26 mouse cellular contexts compared by ENCODE assay signal in genomic region chr2:38957671-38958223, GRCm38 (mm10). TPM values are rescaled to one million over a fixed set of nuclear protein-coding genes. Genes with fewer than 3 reads are reported as not detected.
A peak's percentile ranks its signal among the peaks of the same experiment; 100 is the strongest.
DNase-seq lines count a peak whose midpoint lies in the region; ATAC-seq lines count a peak whose summit lies in the region.
"Had no signal": no experiment of that assay in that cellular context is flagged by ENCODE, and none has a peak within 500 bp of the region (broad histone marks: within the 10 kb centered on the region; RNA-seq: fewer than 3 reads in every experiment).

No protein-coding gene starts in this region.

- no peak overlapping the region for H3K27ac ChIP-seq in liver, embryonic 12.5 days
- no peak overlapping the region for H3K27ac ChIP-seq in liver, embryonic 16.5 days (ENCODE audit: low read length)
- H3K27ac ChIP-seq: forebrain, embryonic 10.5 days; forebrain, embryonic 13.5 days; heart, embryonic 15.5 days; hindbrain, embryonic 15.5 days had no signal

- no peak for DNase-seq in liver
- DNase-seq in kidney, adult 11 months, result no peak
- no peak for DNase-seq in urinary bladder, postnatal 25 days (ENCODE audit: low spot score)
- no peak for DNase-seq in left cerebral cortex, postnatal 10 days (ENCODE audit: extremely low spot score in 1 of 2, low spot score in 2 of 2)
- DNase-seq: adrenal gland, adult 8-10 months; adrenal gland, postnatal 25 days; cerebellum, adult 18-20 months; cerebellum, adult 9-10 months; cerebellum, postnatal 14 days; embryo, embryonic 11 days; gastrocnemius, postnatal 10 days; gastrocnemius, postnatal 36 days; heart, adult 11 months; heart, postnatal 14 days; heart, postnatal 4 days had no signal

- WGBS in liver, embryonic 12.5 days (ENCODE audit: insufficient replicate concordance), result 56% methylated on average over 5 of the region's 5 CpGs
- 58% methylated on average over 5 of the region's 5 CpGs for WGBS in liver, embryonic 16.5 days (ENCODE audit: insufficient replicate concordance)

- intact Hi-C loops in left cerebral cortex, postnatal 10 days (cut with DNase I), result no loop called here

- H3K9me3 ChIP-seq in liver, embryonic 12.5 days (replicated peaks), result no peaks in the 10 kb centered on the region
- H3K9me3 ChIP-seq in liver, embryonic 16.5 days (replicated peaks; ENCODE audit: control insufficient read depth, low read length), result no peaks in the 10 kb centered on the region
- H3K9me3 ChIP-seq: forebrain, embryonic 10.5 days; forebrain, embryonic 13.5 days; heart, embryonic 15.5 days; hindbrain, embryonic 15.5 days had no signal

- H3K36me3 ChIP-seq in liver, embryonic 12.5 days, result no peaks in the 10 kb centered on the region
- no peaks in the 10 kb centered on the region for H3K36me3 ChIP-seq in liver, embryonic 16.5 days (ENCODE audit: control insufficient read depth, insufficient read depth)
- H3K36me3 ChIP-seq: forebrain, embryonic 10.5 days; heart, embryonic 15.5 days; hindbrain, embryonic 15.5 days had no signal

- peak; percentile 52; the same call in 1 of the 2 replicates for ATAC-seq in liver, embryonic 12.5 days
- ATAC-seq in granulocyte monocyte progenitor cell, adult 5-6 weeks (replicated peaks; ENCODE audit: poor library complexity, severe bottlenecking), result peak; percentile 45
- peak; percentile 9; the same call in 1 of the 2 replicates for ATAC-seq in liver, embryonic 16.5 days (ENCODE audit: low read depth)
- ATAC-seq: activated CD4-positive, CD25-positive, alpha-beta regulatory T cell, adult 4 months; forebrain, embryonic 13.5 days; forebrain, embryonic 16.5 days had no signal

- H3K9ac ChIP-seq in liver, embryonic 12.5 days, result no peak overlapping the region
- H3K9ac ChIP-seq in liver, embryonic 16.5 days (ENCODE audit: low read depth, low read length), result no peak overlapping the region
- H3K9ac ChIP-seq: forebrain, embryonic 13.5 days; heart, embryonic 15.5 days; hindbrain, embryonic 15.5 days had no signal

- H3K27me3 ChIP-seq in liver, embryonic 12.5 days (replicated peaks), result no peaks in the 10 kb centered on the region
- no peaks in the 10 kb centered on the region for H3K27me3 ChIP-seq in liver, embryonic 16.5 days (ENCODE audit: control insufficient read depth, insufficient read depth, low read depth, low read length)
- H3K27me3 ChIP-seq: forebrain, embryonic 13.5 days; heart, embryonic 15.5 days; hindbrain, embryonic 15.5 days had no signal

- no peak overlapping the region for H3K4me3 ChIP-seq in liver, embryonic 12.5 days
- no peak overlapping the region for H3K4me3 ChIP-seq in liver, embryonic 16.5 days (ENCODE audit: low read depth, low read length)
- H3K4me3 ChIP-seq: forebrain, embryonic 10.5 days; forebrain, embryonic 13.5 days; heart, embryonic 15.5 days; hindbrain, embryonic 15.5 days had no signal

- no peak overlapping the region for H3K4me2 ChIP-seq in liver, embryonic 12.5 days
- no peak overlapping the region for H3K4me2 ChIP-seq in liver, embryonic 16.5 days (ENCODE audit: low read depth, low read length)
- H3K4me2 ChIP-seq: forebrain, embryonic 13.5 days; heart, embryonic 11.5 days; heart, embryonic 15.5 days; hindbrain, embryonic 15.5 days had no signal

- H3K4me1 ChIP-seq in liver, embryonic 12.5 days, result peaks cover 25% of the 10 kb centered on the region
- 0 out of 2 replicates have a peak, but pooled peaks cover 2% of the 10 kb centered on the region for H3K4me1 ChIP-seq in liver, embryonic 16.5 days (ENCODE audit: control insufficient read depth, low read depth, low read length)
- H3K4me1 ChIP-seq: forebrain, embryonic 10.5 days; forebrain, embryonic 13.5 days; heart, embryonic 15.5 days; hindbrain, embryonic 15.5 days had no signal

RNA-seq across cellular contexts. Expression of gene Olfml2a, which starts 26.0 kb away (rescaled TPM):
- polyA plus RNA-seq in liver, embryonic 12.5 days (2016; fragmentation: Nextera tagmentation; extraction: Ambion mirVana), result 0.12 and 0.13 TPM in 2 replicates
- total RNA-seq in granulocyte monocyte progenitor cell, adult 5-6 weeks (2014; fragmentation: Nextera tagmentation), result not detected in 2 replicates
- total RNA-seq in granulocyte monocyte progenitor cell, adult 5-6 weeks (2017), result not detected in 2 replicates
- polyA plus RNA-seq in liver, embryonic 16.5 days (2015; fragmentation: Nextera tagmentation; extraction: Ambion mirVana), result 0.15 and 0.19 TPM in 2 replicates
- total RNA-seq in left cerebral cortex, postnatal 10 days (2021), result 1 to 10 TPM; 3.8 to 3.9 TPM
- total RNA-seq: common myeloid progenitor, adult 5-6 weeks had no signal

RNA-seq across cellular contexts. Expression of gene Nr6a1, which starts 30.3 kb away (rescaled TPM):
- polyA plus RNA-seq in liver, embryonic 12.5 days (2016; fragmentation: Nextera tagmentation; extraction: Ambion mirVana), result 2.1 and 2.4 TPM in 2 replicates
- 0.11 TPM in 2 replicates for total RNA-seq in granulocyte monocyte progenitor cell, adult 5-6 weeks (2014; fragmentation: Nextera tagmentation)
- 0.30 and 1.3 TPM in 2 replicates for total RNA-seq in granulocyte monocyte progenitor cell, adult 5-6 weeks (2017)
- polyA plus RNA-seq in liver, embryonic 16.5 days (2015; fragmentation: Nextera tagmentation; extraction: Ambion mirVana), result 0.79 and 0.94 TPM in 2 replicates
- 1 to 10 TPM; 5.3 to 5.8 TPM for total RNA-seq in left cerebral cortex, postnatal 10 days (2021)

RNA-seq across cellular contexts. Expression of gene Wdr38, which starts 39.5 kb away (rescaled TPM):
- polyA plus RNA-seq in liver, embryonic 12.5 days (2016; fragmentation: Nextera tagmentation; extraction: Ambion mirVana), result 0.89 and 1.3 TPM in 2 replicates
- 0.53 and 0.84 TPM in 2 replicates for total RNA-seq in granulocyte monocyte progenitor cell, adult 5-6 weeks (2014; fragmentation: Nextera tagmentation)
- 0.09 and 0.15 TPM in 2 replicates for total RNA-seq in granulocyte monocyte progenitor cell, adult 5-6 weeks (2017)
- polyA plus RNA-seq in liver, embryonic 16.5 days (2015; fragmentation: Nextera tagmentation; extraction: Ambion mirVana), result 0.70 and 0.85 TPM in 2 replicates
- under 1 TPM; 0.32 to 0.55 TPM for total RNA-seq in left cerebral cortex, postnatal 10 days (2021)

RNA-seq across cellular contexts. Expression of gene Arpc5l, which starts 47.4 kb away (rescaled TPM):
- 83.0 and 84.9 TPM in 2 replicates for polyA plus RNA-seq in liver, embryonic 12.5 days (2016; fragmentation: Nextera tagmentation; extraction: Ambion mirVana)
- total RNA-seq in granulocyte monocyte progenitor cell, adult 5-6 weeks (2014; fragmentation: Nextera tagmentation), result 71.2 and 74.7 TPM in 2 replicates
- 59.5 and 65.2 TPM in 2 replicates for total RNA-seq in granulocyte monocyte progenitor cell, adult 5-6 weeks (2017)
- 45.8 and 48.6 TPM in 2 replicates for polyA plus RNA-seq in liver, embryonic 16.5 days (2015; fragmentation: Nextera tagmentation; extraction: Ambion mirVana)
- 100 to 1,000 TPM in 1 of 2 experiments, 10 to 100 TPM in 1; 93.1 to 103 TPM for total RNA-seq in left cerebral cortex, postnatal 10 days (2021)

RNA-seq across cellular contexts. Expression of gene Rpl35, which starts 47.7 kb away (rescaled TPM):
- 995 and 1,050 TPM in 2 replicates for polyA plus RNA-seq in liver, embryonic 12.5 days (2016; fragmentation: Nextera tagmentation; extraction: Ambion mirVana)
- total RNA-seq in granulocyte monocyte progenitor cell, adult 5-6 weeks (2014; fragmentation: Nextera tagmentation), result 1,205 and 1,260 TPM in 2 replicates
- 1,673 and 1,927 TPM in 2 replicates for total RNA-seq in granulocyte monocyte progenitor cell, adult 5-6 weeks (2017)
- polyA plus RNA-seq in liver, embryonic 16.5 days (2015; fragmentation: Nextera tagmentation; extraction: Ambion mirVana), result 456 and 532 TPM in 2 replicates
- total RNA-seq in left cerebral cortex, postnatal 10 days (2021), result 100 to 1,000 TPM; 326 to 336 TPM

Comparison
In these comparisons a context has a peak if more than half of its experiments do, and no peak if none do; other contexts are left out.
1. RNA of gene Olfml2a, which starts 26.0 kb away (total RNA-seq): 3.8 to 3.9 TPM in left cerebral cortex, postnatal 10 days; not detected in granulocyte monocyte progenitor cell, adult 5-6 weeks; every median in the first group is over 4 times any median in the second.
2. Peak in every context shown above with its lines, with median percentiles within 50 percentile points of each other: ATAC-seq.